Mouse (Mus musculus) ovary, postnatal 10 days (tissue): ENCODE results near the gene Olfr644.

Source experiments
- DNase-seq: peaks from one replicate; pipeline ENCODE4 v3.0.0; 2022; ENCODE audit warnings: low spot score

Olfr644 gene

GRCm38 (mm10) chr7:104071769-104072168 lies at the start of gene Olfr644:
Olfr644 (minus strand) TSS chr7:104071869.
- DNase-seq: no peak

GRCm38 (mm10) chr7:104104757-104104972 lies 33.0 kb upstream of the Olfr644 start, which contains the start of gene Olfr646:
Olfr646 (plus strand) TSS chr7:104104873.
- no peak for DNase-seq

- no peak for DNase-seq
Observed at GRCm38 (mm10) chr7:104103913-104104756, 32.5 kb upstream of the Olfr644 start.

GRCm38 (mm10) chr7:104085365-104085764 lies 13.7 kb upstream of the Olfr644 start, which contains the start of gene Olfr645:
Olfr645 (minus strand) TSS chr7:104085465.
- DNase-seq: no peak

- no peak for DNase-seq
Observed at GRCm38 (mm10) chr7:104061345-104061744, 10.3 kb downstream of the Olfr644 start, which contains the start of gene 4930516K23Rik. 4930516K23Rik (minus strand) TSS chr7:104061445.

GRCm38 (mm10) chr7:104059215-104059614 lies 12.5 kb downstream of the Olfr644 start:
- DNase-seq: no peak

GRCm38 (mm10) chr7:104052566-104052965 lies 19.1 kb downstream of the Olfr644 start, which contains the start of gene Olfr642:
Olfr642 (minus strand) TSS chr7:104052666.
- no peak for DNase-seq

- DNase-seq: no peak
Observed at GRCm38 (mm10) chr7:104050745-104051144, 20.9 kb downstream of the Olfr644 start.

GRCm38 (mm10) chr7:104035145-104035544 lies 36.5 kb downstream of the Olfr644 start, which contains the start of gene Olfr641:
Olfr641 (plus strand) TSS chr7:104035445.
- DNase-seq: no peak

- DNase-seq: no peak
Observed at GRCm38 (mm10) chr7:104026978-104027377, 44.7 kb downstream of the Olfr644 start.

GRCm38 (mm10) chr7:104025473-104025872 lies 46.2 kb downstream of the Olfr644 start, which contains the start of gene Olfr640:
Olfr640 (minus strand) TSS chr7:104025573.
- DNase-seq: no peak

- no peak for DNase-seq
Observed at GRCm38 (mm10) chr7:104021651-104022050, 50.0 kb downstream of the Olfr644 start.

GRCm38 (mm10) chr7:104018953-104019352 lies 52.7 kb downstream of the Olfr644 start:
- DNase-seq: no peak

GRCm38 (mm10) chr7:104017203-104017602 lies 54.5 kb downstream of the Olfr644 start, which contains the start of gene Olfr639:
Olfr639 (minus strand) TSS chr7:104017303.
- DNase-seq: no peak
